Mouse (Mus musculus) 3134 (cell line): ENCODE measurements at regions not wholly inside any gene's neighbourhood (a gene's known extent, or its start where the extent isn't known, plus 50 kb on each side); places are given as distances from the start of the nearest gene placed in this dataset.

Source experiments
- DNase-seq: peaks from one replicate; pipeline ENCODE4 v3.0.0-alpha.2; 2011; ENCODE audit warnings: low spot score; ENCODE audit not compliant: insufficient read length; ENCODE audit errors: extremely low read depth

DNA sequence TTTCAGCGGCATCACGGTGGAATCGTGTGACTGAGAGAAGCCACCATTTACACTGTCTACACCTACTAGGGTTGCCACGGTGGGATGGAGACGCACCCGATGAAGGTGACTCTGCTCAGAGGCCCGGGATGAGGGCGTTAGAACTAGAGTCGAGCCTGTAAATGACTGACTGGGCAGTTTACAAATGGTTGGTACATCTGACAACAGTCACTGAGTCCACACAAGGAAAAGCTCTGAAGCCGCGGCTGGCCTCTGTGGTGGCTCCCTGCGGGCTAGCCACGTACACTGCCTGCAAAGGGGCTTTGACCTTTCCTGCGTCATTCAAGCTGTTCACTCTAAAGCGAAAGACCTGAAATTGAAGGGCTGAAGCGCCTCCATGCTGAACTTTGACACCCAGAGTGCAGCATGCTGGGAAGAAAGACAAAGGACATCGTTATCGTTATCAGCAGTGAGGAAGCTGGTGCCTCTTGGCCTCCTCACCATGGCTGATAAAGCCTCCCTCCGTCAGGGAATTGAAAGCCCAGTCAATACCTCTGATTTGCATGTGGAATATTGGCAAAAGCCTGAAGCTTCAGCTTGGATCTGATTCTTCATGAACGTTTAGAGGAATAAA lies 462.1 kb upstream of the Arglu1 start:
- no peak for DNase-seq

DNA sequence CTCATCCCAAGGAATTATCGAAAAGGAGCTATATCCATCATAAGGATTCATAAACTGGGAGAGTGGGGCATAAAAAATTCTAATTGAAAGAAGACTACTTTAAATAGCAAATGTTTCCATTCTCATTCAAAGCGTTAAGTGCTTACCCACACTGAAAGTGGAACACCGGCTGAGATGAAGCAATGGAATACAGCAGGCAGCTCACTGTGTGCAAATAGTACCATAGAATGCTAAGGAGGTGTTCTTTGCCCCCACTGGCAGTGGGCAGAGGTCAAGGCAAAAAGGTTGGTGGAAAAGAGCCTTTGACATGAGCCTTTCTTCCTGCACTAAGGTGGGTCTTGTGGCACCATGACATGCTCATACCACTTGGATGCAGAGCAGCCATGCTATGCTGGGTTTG lies 454.0 kb upstream of the Arglu1 start:
- no peak for DNase-seq

DNA sequence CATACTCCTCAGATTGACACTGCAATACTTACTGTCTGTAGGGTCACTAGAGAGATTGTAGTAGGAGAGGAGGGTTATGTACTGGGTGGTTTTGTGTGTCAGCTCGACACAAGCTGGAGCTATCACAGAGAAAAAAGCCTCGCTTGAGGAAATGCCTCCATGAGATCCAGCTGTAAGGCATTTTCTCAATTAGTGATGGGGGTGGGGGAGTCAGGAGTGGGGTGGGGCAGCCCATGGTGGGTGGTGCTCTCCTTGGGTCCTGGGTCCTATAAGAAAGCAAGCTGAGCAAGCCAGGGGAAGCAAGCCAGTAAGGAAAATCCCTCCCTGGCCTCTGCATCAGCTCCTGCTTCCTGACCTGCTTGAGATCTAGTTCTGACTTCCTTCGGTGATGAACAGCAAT lies 449.5 kb upstream of the Arglu1 start:
- no peak for DNase-seq

DNA sequence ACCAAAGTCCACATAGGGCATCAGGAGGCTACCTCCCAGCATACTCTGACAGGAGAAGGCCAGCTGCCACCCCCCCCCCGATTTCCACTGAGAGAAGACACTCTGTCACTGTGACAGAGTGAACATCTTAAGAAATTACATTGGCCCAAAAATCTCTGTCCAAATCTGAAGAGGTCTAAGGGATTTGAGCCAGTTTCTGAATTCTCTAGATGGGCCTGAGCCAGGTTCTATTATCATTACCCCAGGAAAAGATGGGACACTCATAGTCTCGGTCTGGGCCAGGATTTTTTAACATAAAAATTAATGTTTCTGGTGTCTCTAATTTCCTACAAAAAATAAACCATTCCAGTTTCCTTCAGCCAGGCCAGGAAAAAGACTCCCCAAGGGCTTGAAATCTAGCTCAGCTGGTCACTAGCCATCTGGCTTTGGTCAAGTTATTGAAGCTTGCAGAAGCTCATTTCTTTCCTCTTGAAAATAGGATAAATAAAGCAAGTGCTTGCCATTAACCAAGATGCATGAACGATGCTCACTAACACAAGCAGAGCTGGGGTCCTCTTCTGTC lies 448.8 kb upstream of the Arglu1 start:
- no peak for DNase-seq

DNA sequence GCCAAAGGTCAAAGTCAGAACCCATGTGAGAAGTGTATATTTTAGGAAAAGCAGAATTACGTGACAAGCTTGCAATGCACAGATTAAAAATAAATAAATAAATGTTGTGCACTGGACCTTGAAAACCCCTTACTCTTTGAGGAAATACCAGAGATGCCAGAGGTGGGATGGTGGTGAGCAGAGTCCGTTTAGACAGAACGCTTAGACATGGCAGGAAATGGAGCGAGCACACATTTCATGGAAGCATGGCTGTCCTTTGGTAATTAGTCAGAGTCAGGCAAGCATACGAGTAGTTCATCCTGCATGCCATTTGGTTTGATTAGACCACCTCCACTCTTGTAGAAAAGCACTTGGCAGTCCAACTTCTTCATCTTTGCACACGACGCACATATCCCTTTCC lies 443.4 kb upstream of the Arglu1 start:
- DNase-seq, result no peak

DNA sequence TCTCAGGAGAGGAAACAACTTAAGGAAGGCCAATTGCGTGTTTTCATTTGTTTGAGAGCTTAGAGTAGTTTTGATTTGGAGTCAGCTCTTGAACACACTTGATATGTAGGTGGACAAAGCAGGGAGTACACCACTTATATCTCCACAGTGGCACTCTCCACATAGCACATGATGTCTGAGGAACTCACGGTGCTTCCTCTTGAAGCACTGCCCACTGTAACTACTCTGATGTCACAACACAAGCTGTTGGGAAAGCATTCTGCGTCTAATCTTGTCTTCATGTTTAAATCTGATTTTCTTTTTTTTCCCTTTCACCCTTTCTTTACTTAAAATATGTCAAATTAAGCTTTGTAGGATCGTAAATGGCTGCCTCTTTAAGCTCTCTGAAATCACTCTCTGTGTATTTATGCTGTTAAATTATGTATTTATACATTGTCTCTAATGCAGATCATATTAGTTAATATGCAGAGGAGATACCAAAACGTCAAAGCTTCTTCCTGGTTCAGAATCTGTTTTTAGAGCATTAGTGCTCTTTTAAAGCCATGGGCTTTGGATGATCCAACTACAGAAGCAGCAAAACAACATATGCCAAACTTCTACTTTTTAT lies 442.4 kb upstream of the Arglu1 start:
- no peak for DNase-seq

DNA sequence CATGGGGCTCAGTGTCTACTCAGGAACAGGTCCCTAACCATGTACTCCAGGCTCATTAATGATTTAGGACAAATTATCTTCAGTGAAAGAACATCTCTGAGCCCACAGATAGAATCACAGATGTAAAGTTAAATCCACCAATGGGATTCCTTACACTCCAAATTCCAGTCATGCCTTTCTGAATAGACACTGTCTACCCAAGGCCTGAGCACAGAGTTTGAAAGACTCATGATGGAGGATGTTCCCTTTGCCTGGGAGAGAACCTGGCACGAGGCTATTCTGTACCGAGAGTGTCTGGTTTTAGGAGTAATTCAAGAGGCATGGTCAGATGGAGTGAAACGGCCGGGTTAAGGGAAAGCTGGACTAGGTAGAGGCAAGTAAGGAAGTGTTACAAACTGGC lies 440.9 kb upstream of the Arglu1 start:
- DNase-seq, result no peak

DNA sequence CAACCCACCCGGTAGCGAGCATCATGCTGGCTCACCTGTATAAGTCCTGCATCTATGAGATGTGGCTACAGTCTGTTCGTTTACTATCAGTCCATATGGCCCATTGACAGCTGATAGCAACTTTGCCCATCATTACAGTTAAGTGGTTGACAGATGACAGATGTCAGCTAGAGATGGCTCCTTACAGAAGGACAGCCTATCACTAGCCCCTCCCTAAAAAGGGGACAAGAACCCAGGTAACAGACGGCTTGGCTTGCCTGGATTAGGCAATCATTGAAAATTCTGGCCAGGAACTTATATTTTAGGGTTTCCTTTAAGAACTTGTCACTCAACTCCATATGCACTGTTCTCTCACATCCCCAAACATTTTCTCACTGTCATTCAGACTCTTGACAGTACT lies 434.2 kb upstream of the Arglu1 start:
- DNase-seq, result no peak

DNA sequence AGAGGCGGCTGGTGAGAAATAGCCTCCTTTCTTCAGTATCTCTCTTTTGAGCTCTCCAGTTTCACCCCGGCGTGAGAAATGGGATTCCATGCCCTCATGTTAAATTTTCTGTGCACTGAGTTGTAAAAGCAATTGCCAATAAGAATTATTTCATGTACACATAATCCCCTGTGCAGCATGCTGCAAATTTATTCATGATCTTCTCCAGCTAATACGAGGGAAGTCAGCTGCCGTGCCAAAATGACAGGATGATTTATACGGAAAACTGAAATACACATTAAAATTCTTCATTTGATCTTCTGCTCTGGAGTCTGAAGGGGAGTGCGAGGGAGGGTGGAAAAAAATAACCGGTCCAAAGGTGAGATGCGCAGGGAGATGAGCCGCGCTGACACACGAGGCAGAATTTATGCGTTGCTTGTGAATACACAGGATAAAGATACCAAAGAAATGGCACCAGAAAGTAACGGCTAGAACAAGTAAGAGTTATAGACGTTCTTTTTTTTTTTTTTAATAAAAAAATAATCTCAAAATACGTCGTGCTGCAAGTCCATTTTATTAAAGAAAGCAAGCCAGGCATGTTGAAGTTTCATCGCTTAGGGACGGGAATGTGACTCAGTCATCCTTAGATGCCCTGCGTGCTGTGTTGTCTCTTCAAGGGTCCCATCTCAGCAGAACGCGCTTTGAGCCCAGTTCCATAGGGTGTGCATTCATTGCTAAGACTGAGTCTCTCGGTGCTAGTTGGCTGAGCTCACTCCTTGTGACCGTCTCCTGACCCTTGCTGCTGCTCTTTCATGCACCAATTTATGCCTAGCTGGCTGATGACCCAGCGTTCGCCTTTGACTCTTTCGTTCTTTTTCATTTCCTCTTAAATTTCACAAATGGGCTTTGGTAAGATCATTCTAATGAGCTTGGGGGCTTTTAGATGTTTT lies 427.8 kb upstream of the Arglu1 start:
- no peak for DNase-seq

DNA sequence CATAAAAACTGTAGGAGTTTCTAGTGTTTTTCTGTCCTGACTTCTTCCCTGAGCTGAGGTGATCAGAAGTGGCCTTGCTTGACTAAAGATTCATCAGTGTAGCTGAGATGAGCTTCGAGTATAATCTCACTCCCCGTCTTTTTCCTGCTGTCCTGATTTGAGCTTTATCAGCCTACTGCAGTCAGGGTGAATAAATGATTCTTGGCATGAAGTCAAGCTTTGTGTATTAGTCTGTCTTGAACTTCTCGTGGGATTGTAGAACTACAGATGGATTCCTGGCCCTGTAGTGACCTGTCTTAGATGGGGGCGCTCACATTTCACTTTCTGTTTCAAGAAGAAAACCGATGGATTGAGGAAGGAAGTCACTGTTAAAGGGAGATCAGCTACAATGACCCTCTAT lies 405.7 kb upstream of the Arglu1 start:
- no peak for DNase-seq

DNA sequence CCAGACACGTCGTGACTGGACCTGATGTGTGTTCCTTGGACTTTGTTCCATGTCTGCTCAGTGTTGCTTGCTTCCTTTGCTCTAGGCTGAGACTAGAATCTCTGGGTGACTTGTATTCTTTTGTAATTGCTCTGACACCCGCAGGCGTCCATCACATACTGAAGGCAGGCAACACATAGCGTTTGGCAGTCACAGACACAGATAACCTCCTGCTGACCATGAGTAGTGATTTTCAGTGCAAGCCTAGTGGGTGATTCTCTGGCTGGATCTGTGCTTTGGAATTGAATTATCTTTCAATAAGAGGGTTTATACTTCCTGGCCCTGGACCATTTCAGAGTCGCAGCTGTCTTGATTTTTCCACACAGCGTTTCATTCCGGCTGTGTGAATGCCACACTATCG lies 403.7 kb upstream of the Arglu1 start:
- DNase-seq, result no peak

DNA sequence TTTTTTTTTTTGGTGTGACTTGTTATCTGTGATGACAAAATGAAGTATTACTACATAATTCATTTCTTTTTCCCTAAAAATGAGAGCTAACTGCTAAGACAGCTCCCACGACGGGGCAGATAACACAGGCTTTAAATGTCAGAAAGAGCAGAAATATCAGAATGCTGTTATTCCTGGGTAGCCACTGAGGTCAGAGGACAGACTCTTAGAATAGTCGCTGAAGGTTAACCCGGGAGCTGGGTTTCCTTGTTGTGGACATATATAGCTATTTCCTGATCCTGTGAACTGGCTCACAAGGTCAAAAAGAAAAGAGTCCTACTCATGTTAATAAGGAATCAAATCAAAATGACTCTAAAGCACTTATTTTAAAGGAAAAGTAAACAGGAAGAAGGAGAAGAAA lies 403.0 kb upstream of the Arglu1 start:
- DNase-seq, result no peak

DNA sequence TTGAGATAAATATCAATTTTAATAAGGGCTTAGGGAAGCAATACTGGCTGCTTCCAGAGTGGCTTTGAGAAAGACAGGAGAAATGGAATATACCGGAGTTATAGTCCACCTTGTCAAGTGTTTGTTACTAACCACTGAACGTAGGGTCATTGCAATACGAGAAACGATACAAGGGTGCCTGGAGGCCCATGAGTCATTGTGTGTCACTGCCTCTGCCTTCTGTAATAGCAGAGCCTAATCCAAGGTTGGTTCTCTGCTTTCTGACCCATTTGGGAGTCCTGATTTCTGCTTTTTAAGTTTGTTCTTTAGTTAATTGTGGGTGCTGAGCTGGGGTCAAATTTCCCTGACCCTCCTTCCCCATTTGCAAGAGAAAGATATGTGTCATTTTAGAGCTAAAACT lies 382.4 kb upstream of the Arglu1 start:
- DNase-seq, result no peak

DNA sequence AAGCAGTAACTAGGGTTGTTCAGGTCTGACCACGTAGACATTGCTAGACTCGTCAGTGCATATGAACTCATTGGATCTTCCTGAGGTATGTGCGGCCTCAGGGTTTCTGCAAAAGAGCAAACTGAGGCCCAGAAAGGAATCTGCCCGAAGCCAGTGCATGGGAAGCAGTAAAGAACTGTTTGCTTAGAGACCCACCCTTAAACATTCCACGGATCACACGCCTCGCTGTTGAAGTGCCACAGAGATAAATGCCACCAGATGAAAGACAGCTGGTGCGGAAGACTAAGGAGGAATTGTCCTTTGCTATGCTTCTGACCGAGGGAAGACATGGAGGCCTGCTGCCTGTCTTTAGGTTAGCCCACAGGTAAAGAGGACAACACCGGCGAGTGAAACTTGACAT lies 382.0 kb upstream of the Arglu1 start:
- DNase-seq, result no peak

DNA sequence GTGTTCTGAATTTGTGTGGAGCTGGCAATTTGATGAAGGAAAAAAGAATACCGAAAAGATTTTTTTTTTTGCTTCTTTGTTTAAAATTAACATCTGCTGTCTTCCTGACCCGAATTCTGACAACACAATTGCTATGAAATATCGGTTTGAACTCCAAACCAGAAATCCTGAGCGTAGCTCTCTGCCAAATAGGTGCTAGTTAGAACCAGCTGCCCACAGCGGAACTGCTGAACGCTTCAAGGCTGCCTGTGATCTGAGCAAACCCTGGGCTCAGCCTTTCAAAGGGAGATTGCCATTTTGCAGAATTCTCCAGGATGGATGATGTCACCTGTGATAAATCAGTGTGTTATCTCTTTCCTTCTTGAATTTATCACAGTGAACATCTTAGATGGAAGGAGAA lies 380.6 kb upstream of the Arglu1 start:
- no peak for DNase-seq

DNA sequence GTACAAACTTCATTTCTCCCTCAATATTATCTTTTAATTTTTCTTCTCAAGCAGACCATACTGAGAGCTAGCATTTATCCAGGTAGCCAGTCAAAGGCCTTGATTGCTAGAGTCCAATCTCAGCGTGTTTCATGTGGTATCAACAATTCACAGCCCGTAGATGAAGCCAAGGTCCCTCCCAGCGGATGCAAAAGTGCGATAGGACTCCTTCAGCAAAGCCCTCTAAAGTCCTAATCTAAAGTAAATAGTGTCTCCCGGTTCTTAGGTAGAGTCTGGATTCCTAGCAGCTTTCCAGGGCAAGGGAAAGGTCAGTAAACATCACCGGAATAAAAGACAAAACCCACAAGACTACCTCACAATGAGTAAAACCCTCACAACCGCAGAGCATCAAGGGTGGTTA lies 379.5 kb upstream of the Arglu1 start:
- no peak for DNase-seq

DNA sequence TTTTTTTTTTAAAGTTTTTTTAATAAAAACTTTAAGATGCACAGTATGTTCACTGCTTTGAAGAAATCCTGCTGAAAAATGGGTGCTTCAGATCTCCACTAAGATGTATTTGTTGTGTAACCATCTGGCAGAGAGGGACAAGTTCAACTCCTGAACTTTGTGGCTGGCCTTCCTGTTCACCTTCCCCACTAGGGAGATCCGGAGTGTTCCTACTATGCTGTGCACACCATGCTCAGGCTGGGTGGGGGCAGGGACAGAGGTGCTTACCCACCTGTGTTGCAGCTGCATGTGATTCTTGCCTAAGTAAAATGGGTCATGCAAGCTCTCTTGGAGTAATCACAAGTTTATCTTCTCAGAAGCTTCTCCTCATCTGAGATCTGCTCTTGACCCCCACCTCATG lies 377.4 kb upstream of the Arglu1 start:
- DNase-seq, result no peak

DNA sequence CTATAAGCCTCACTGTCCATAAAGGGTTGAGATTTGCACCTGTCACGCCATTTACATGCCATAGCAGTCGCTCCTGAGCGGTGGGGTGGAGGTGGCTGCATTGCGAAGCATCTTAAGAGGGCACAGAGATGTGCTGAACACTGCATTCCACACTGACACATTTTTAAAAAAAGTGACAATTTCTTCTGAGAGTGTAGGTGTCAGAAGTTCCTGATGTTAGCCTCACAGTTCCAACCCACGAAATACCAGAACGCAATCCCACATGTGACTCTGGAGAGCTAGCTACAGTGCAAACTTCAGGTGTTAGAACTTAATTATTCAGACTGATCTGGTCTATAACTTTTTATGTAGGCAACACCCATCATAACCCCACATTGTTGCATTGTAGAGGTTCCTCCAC lies 369.8 kb upstream of the Arglu1 start:
- DNase-seq, result no peak

DNA sequence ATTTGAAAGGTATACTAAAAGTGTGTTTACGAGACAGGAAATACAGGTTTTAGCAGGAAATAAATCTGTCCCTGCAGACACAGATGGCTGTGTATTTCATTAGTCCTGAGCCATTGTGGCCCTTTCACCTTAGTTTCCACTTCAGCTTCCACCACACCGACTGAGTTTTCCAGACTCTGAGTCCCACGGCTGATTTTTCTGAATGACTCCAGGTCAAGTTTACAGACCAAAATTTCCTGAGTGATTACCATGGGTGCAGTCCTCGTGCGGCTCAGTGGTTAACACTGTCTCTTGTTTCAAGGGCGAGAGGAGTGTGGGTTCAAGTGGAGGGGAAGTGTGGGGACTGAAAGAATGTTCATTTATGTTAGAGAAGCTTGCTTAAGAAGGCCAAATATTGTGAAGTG lies 365.1 kb upstream of the Arglu1 start:
- DNase-seq, result no peak

DNA sequence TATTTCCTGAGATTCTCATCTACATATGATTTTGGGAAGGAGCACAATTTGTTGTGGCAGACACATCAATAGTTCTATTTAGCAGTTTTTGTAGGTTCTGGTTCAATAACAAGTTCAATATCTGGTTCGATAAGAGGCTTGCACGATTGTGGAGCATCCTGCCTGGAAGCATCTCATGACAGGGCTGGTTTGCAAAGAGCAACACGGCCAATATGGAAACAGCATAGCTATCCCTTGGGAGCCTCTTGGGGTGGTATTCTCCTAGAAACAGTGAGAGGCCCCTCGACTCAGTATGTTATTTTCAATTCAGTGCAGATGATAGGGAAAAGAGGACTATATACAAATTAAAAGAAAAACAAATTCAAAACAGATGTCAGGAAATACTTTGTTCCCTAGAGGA lies 364.5 kb upstream of the Arglu1 start:
- DNase-seq, result no peak

DNA sequence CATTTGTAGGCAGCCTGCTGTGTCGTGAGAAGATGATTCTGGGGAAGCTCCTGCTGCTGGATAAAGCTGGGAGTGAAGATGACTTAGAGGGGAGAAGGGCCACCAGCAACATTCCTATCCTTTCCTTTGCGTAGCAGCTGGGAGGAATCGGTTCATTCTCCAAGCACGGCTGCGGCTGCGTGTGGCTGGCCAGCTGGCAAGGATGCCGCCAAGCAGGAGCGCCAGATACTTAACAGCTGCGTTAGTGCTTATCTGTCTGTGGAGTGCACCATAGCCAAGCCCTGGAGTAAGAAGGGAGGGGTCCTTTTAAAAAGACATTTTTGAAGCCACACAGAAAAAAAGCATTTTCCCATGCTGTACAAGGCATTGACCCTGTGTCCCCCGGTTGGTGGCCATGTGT lies 361.4 kb upstream of the Arglu1 start:
- DNase-seq, result no peak
